Mouse (Mus musculus) lung, postnatal 4 days (tissue): ENCODE data around the gene Saxo1.
A peak's percentile ranks its signal among the peaks of the same experiment; 100 is the strongest.

Experiments
- DNase-seq, 2 experiments: peaks; one replicate each; pipeline ENCODE4 v3.0.0; 2021

The Saxo1 gene

DNA sequence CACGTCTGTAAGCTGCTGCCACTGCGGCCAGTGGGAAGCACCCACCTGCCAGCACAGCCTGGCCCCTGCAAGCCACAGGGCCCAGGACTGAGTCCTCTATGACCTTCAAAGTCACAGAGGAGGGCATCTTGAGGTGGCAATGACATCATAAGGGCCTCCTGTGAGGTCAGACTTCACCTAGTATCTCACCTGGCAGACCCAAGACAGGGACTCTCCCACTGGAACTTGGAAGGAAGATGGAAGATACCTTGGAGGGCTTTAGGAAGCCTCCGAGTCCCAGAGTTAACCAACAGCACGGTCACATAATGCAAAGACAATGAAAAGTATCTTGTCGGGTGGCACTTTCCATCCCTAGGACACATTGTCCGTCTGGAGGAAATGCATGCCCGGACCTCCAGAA lies at the start of gene Saxo1:
Saxo1 (minus strand) TSS at position 101 of the 400 bp plus-strand sequence.
- DNase-seq: no peak

DNA sequence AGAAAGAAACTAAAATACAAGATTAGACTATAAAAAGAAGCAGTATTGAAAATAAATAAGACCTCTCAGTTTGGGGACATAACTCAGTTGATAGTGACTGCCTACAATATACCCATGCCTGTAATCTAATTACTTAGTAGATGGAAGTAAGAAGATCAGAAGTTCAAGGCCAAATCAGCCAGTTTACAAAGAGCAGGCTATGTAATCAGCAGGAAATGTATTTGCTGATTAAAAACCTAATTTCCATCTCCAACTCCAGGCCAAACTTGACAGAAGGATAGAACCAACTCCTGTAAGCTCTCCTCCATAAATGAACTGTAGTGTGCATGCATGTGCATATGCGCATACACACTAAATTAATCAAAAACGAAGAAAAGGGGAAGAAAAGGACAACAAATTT lies 33.2 kb upstream of the Saxo1 start:
- no peak for DNase-seq

DNA sequence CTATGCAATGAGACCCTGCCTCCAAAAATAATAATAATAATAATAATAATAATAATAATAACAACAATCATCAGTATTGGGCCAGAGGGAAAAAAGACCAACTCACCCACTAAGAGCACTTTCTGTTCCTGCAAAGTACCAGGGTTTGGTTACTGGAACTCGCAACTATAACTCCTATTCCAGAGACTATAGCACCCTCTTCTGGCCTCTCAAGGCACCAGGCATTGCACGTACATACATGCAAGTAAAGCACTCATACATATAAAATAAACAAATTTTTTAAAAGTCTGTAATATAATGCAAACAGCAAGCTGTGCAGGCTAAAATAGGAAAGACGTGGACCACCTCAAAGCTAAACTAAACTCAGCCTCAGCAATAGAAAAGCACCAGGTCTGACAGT lies 30.1 kb upstream of the Saxo1 start:
- DNase-seq: peak in 1 of 2 experiments; percentile 11

DNA sequence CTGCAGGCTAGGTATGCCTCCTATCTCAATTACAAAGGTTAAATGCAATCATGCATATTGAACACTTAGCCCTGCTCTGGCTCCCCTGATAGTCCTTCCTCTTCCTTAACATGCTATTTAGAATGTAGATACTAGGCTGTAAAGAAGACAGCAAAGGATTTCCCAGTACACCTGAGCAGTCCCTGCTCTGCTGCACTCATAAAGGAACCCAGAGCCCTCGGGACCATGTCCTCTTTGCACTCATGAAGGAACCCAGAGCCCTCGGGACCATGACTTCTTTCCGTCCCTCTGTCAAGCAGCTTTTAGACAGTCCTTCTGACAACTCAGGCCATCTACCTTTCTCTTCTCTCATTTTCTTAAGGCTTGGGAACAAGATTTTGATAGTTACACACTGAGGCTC lies 22.5 kb upstream of the Saxo1 start:
- DNase-seq: no peak

DNA sequence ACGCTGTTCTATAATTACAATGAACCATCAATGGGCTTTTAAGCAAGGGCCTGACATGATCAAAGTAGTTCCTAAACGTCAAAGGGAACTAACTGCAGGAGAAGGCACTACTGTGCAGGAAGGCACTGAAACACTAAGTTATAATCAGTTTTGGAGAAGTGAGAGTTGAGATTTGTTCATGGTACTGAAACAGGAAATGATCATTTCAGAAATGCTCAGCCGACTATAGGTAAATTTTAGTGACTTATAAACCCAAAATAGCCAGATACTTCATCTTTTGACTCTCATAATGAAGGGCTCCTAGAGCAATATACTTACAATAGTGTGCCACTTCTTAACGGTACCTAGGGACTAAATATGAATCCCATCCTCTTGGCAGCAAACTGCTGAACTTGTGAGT lies 21.9 kb upstream of the Saxo1 start:
- DNase-seq: no peak

DNA sequence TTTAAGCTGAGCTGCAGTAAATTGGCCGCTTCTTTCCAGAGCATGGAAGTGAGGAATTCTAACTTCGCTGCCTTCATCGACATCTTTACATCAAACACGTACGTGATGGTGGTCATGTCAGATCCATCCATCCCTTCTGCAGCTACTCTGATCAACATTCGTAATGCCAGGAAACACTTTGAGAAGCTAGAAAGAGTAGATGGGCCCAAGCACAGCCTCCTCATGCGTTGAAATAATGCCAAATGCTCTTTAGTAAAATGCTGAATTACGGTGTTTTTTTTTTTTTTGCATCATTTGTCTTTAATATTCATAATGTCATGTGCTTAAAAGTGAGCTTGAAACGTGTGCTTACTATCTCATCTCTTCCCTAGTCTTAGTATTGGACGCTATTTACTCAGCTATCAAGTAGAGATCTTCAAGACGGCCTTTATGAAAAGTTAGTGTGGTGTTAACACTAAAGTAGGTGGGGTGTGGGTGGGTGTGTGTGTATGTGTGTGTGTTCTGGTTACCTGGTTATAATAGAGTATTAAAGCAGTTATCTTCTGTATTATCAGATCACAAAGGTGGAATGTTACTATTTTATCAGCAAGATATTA lies 18.6 kb upstream of the Saxo1 start:
- peak in 1 of 2 experiments; percentile 4 for DNase-seq

DNA sequence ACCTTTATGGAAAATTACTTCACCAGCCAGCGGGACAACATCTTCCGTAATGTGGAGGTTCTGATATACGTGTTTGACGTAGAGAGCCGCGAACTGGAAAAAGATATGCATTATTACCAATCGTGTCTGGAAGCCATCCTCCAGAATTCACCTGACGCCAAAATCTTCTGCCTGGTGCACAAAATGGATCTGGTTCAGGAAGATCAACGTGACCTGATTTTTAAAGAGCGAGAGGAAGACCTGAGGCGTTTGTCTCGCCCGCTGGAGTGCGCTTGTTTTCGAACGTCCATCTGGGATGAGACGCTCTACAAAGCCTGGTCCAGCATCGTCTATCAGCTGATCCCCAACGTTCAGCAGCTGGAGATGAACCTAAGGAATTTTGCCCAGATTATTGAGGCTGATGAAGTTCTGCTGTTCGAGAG lies 18.0 kb upstream of the Saxo1 start:
- DNase-seq: peak; percentile 15 to 23

DNA sequence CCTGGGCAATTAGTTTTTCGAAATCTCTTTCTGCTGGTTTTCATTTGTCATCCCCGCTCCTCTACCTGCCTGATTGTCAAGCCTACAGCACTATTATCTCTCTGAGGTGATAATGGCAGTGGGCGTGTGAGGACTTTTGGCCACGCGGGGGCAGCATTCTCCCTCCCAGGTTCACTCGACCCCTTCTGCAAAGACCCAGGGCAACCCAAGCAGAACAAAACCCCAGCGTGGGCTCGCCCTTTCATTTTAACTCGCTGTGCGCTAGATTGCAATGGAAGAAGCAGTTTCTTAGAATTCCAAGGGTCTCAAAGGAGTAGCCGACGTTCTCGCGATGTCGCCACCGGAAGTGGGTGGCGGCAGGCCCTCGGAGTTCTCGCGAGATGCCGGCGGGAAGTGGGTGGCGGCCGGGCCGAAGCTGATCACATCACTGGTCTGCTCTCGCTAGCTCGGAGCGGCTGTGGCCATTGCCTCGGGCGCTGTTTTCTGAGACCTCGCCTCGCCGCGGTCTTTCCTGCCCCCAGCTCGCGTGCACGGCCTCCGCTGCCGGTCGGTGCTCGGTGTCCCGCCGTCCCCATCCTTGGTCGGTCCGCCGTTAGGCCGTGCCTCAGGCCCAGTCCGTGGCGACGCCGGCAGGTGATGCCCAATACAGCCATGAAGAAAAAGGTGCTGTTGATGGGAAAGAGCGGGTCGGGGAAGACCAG lies 17.3 kb upstream of the Saxo1 start, which contains the start of gene Rraga:
Rraga (plus strand) TSS at position 386 of the 701 bp plus-strand sequence.
- DNase-seq: peak; percentile 98

DNA sequence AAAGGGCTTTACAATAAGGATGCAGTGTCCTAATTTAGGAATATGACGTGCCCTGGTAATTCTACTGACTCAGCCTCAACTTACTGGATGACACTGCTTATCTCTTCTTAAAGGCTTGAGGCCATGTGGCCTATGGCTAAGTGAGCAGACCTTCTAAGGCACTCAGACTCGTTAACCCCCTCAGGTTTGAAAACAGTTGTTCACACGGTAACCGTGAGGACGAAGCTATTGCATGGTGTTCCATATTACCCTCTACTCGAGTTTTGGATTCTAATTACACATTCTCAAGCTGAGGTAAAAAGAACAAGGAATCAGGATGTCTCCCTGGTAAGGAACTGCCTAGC lies 16.8 kb upstream of the Saxo1 start:
- DNase-seq: no peak

DNA sequence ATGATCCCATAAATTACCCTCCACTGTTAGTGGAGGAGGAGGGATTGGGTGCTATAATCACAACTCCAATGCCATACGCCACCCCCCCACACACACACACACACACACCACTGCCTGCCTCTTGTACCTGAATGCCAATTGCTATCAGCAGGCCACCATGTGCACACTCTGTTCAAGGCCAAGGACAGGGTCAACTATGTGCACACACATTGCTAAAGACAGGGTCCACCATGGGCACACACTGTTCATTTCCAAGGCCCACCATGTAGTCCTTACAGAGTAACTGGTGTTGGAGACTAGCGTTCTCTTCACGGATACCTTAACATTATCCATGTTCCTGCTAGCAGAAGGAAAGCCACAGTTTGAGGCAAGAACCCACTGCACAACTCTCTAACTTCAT lies 2.9 kb upstream of the Saxo1 start:
- no peak for DNase-seq

DNA sequence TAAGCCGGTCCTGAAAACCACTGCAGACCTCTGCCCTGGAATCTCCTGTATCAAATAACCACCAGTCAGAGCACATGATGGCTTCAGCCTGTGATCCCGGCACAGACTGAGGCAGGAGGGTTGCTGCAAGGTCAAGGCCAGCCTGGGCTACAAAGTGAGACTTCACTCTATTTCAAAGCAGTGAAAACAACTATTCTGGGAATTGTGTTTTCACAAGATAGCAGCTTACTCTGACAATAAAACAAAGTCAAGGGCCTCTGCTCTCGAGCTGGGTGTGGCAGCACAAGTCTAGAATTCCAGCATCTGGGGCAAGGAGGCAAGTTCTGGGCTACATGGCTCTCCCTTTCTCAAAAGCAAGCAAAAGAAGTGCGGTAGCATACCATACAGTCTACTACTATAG lies 878 bp upstream of the Saxo1 start:
- no peak for DNase-seq

DNA sequence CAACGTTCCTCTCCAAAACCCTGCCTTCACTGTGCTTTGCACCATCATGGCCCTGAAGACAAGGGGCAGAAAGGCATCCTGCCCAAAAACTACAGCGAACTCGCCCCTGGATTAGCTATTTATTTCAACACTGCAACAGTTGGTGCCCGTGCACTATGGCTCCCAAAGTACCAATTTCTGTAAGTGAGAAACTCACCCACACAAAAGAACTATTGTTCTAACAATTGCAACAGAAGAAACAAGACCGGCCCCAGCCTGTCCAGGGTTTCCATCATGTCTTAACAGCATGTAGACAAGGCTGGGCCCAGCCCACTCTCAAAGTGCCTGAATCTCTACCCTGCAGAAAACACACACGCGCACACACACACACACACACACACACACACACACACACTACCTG lies 757 bp downstream of the Saxo1 start:
- DNase-seq: no peak

DNA sequence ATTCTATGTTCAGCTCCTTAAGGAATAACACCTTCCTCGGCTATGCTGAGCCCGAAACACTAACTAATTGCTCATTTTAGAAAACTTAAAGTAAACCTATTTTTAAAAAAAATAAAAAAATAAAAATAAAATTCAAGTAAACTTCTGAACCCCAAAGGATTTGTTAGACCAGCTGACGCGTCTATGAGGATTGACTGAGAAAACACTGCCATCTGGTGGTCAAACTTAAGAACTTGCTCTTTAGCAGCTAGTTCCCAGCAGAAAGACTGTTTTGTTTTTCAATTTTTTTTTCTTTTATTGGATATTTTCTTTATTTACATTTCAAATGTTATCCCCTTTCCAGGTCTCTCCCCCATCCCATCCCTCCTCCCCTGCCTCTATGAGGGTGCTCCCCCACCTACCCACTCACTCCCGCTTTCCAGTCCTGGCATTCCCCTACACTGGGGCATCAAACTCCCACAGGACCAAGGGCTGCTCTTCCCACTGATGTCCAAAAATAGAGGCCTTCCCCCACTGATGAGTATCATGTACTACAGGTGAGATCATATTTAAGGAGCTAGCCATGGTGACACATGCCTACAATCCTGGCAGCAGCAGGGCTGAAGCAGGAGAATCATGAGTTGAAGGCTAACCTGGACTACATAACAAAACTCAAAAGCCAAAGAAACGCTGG lies 3.0 kb downstream of the Saxo1 start:
- peak in 1 of 2 experiments; percentile 19 for DNase-seq

DNA sequence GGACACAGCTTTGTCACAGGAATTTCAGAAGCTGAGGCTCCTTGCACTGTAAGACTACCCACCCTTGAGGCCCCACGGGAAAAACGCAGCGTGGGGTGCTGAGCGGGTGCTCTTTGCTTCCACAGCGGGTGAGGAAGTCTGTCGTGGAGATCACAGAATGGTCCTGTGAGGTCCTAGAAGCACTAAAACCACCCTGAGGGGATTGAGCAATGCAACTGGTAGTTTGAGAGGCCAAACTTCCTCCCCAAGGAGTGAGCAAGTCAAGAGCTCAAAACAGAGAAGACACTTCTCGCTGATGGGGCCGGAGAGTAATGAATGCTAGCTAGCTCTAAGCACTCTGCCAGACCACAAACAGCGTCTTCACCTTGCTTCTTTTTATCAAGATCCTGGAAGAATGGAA lies 9.8 kb downstream of the Saxo1 start:
- peak; percentile 16 to 27 for DNase-seq

DNA sequence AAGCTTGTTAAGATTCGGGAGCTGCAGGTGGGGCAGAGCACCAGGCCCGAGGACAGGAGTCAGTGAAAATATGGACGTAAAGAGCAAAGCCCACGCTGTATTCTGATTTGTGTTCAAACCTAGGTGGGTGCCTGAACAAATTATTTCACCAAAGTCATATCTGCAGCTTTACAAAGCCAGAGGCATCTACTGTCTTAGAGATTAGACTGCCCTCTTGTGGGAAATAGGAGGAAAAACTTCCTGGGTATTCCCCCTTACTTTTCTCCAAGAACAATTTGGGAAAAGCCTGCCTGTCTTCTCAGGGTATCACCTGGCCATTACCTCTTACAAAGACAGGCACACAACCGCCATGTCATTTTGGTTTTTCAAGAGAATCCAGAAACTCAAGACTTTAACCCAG lies 12.5 kb downstream of the Saxo1 start:
- no peak for DNase-seq

DNA sequence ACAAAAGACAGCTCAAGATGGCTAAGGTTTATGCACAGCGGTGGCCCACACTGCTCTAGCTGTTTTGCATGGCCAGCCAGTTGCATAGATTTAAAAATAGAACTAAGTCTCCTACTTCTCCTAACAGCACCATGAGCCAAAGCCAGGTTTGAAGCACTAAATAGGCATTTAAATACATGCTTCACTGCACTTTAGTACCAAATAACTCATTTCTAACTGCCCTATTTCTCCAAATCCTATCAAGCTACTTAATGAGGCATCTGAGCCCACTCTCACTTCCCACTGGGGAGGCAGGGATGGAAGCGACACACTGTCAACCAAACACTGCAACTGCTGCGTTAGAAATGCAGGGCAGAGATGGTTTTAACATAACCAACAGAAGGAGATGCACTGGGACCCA lies 14.1 kb downstream of the Saxo1 start:
- DNase-seq: no peak

DNA sequence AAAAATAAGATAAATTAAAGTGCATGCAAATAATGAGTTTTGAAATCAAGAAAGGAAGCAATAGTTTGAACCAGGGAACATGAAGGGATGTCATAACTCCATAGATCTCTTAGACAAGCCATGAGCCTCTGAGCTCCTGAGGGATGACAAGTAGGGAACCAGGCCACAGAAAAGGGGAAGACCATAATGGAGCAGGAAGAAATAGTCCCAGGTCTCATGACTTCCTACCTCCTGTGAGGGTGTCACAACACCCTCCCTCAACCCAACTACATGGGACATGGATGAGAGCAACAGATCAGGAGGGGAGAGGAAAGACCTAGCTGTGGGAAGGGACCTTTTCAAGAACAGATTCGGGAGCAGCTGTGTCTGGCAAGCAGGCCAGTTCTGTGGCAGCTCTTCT lies 16.6 kb downstream of the Saxo1 start:
- no peak for DNase-seq

DNA sequence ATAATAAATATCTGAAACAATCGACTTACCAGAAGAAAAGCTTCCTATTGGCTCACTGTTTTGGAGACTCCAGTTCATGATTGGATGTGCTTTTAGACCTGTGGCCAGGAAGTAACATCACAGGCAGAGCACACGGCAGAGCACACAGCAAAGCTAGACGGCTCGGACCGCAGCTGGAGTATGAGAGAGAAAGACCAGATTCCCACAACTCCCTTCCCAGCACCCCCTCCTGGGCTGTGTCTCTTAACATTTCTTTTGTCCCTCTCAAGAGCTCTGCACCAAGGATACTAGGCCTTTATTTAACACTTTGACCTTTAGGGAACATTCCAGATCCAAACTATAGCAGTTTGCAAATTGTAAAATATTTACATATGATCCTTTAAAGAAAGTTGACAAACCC lies 19.2 kb downstream of the Saxo1 start:
- DNase-seq: no peak

DNA sequence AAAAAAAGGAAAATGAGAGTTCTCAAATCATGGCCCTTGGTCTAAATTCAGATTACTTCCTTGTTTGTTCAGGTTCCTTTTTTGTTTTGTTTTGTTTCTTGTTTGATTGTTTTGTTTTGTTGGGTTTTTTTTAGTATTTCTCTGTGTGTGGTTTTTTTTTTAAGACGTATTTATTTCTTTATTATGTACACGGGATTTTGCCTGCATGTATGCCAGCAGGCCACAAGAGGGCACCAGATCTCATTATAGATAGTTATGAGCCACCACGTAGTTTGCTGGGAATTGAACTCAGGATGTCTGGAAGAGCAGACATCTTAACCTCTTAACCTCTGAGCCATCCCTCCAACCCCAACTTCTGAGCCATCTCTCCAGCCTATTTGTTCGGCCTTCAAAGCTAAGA lies 20.2 kb downstream of the Saxo1 start:
- DNase-seq: peak in 1 of 2 experiments; percentile 47

DNA sequence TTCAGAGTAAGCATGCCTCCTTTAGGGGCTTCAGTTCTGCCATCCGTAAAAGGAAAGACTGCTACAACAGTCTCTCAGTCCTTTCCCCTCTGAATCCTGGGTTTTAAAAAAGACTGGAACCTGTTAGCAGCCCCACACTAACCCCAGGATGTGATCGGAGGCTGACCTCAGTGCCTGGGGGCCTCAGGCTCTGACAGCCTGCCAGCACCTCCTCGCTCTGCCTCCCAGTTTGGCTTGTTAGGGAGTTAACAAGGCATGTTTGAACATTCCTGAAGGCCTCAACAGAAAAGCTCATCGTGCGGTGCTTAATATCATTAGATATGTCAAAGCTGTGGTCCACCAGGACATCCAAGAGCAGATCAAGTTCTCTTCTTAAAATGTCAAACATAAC lies 24.0 kb downstream of the Saxo1 start:
- DNase-seq: no peak

DNA sequence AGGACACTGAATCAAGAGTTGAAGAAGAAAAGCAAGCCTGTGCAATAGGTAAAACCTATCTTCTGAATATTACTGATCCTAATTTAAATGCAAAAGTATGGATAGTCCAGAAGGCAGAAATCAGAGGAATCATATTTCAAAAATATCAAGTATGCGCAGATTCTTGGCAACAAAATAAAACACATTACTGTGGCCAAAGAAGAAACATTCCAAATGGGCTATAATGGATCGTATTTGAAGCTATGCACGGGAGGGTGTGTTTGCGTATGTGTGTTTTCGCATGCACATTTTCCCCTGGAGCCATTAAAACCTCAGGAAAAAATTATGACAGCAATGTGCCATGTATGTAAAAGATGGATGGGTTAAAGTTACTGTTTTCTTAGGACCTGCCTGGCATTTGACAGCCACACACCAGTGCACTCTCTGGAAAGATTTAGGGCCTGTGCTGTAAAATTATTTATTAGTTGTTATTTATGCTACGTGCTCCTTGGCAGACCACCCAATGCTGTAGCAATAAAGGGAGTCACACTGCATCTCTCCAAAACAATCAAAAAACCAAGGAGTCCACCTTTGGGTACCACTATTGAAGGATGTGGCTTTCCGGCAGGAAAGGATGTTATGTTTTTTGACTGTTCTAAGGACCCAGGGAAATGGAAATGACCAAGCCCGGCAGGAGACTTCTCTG lies 24.6 kb downstream of the Saxo1 start:
- no peak for DNase-seq

DNA sequence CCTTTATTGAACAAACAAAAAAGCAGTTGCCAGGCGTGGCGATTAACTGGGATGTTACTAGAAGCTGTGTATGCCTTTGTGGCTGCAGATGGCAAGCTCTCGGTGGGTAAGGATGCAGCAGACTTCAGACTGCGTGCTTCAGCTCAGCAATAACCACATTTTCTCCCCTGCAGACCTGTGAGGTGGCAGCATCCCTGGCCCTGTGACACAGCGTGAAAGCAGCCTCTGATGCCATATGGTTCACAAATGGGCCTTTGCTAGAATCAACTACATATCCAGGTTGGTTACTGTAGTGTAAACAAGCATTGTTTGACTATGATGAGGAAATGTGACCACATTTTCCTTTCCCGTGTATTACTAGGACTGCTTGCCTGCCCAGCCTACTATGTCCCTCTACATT lies 29.0 kb downstream of the Saxo1 start:
- DNase-seq: no peak
